Mouse (Mus musculus) olfactory bulb, adult 2 months (tissue): Measurements from ENCODE around the gene Rasl11b. TPM values are rescaled to one million over a fixed set of nuclear protein-coding genes. Genes with fewer than 3 reads are reported as not detected.

Experiments
- H3K27ac ChIP-seq: fragments of 200-500 bp; 2 replicates; pipeline ENCODE4 v1.5.1; 2012; ENCODE audit warnings: low read depth, low read length; ENCODE audit not compliant: insufficient read depth
- H3K4me1 ChIP-seq: fragments of 200-500 bp; 2 replicates; pipeline ENCODE4 v1.6.1; 2012; ENCODE audit warnings: low read length; ENCODE audit not compliant: control insufficient read depth, insufficient read depth
- H3K4me3 ChIP-seq: fragments of 200-500 bp; 2 replicates; pipeline ENCODE4 v1.5.1; 2012; ENCODE audit warnings: mild to moderate bottlenecking, low read depth, low read length, moderate library complexity; ENCODE audit not compliant: insufficient read depth
- CTCF ChIP-seq: fragments of 200-500 bp; IDR thresholded peaks from 2 replicates; pipeline ENCODE4 v1.5.1; 2012; ENCODE audit warnings: low read depth, mild to moderate bottlenecking, low read length, moderate library complexity; ENCODE audit not compliant: insufficient read depth
- POLR2A ChIP-seq: fragments of 200-500 bp; IDR thresholded peaks from 2 replicates; pipeline ENCODE4 v1.6.1; 2012; ENCODE audit warnings: mild to moderate bottlenecking, low read depth, low read length, moderate library complexity; ENCODE audit not compliant: insufficient read depth
- WGBS: fragments of 180-500 bp; shearing (Covaris S2); methylation state at CpG from one replicate; pipeline ENCODE4 v1.1.7; 2018; 5-methylcytosine and 5-hydroxymethylcytosine counted together
- polyA plus RNA-seq: library from polyadenylated mRNA; stranded (reverse); fragments of >200 nt; gene quantifications from 2 replicates; pipeline ENCODE4 v1.2.4, GENCODE M21; 2012; ENCODE audit warnings: low replicate concordance; ENCODE audit not compliant: missing spikeins, insufficient read depth, insufficient read length

Rasl11b gene
- polyA plus RNA-seq, 1 experiment: not detected

GRCm38 (mm10) chr5:74214501-74215110 is 19.5 kb downstream of the Rasl11b start:
- H3K27ac ChIP-seq: no peak overlapping the region
- no peak overlapping the region for H3K4me3 ChIP-seq
- WGBS: 33% methylated on average over 7 of the region's 7 CpGs
- 0 out of 2 replicates have a peak, but pooled peaks cover 5% of the 10 kb centered on the region for H3K4me1 ChIP-seq
- TF ChIP-seq POLR2A: no peak
- no peak for TF ChIP-seq CTCF

DNA sequence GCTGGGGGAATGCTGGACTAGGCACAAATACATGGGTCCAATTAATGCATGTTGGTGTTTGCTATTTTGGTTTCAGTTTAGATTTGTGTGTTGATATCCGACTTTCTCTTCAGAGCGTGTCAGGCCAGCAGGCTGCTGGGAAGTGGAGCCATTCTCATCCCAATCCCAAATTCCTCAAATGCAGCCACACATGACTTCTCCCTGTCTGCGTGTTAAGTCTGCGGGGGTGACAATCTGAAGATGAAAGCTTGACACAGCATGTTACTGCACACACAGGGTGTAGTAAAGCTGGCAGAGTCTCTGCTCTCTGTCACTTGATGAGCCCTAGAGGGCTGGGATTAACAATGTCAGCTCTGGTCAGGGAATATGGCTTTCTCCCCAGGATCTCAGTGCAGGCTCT is 20.0 kb downstream of the Rasl11b start:
- no peak for TF ChIP-seq POLR2A
- TF ChIP-seq CTCF: no peak
- 29% methylated on average over 4 of the region's 4 CpGs for WGBS
- Histone ChIP-seq H3K4me3 (no peak overlapping the region), H3K27ac (no peak overlapping the region), H3K4me1 (0 out of 2 replicates have a peak, but pooled peaks cover 5% of the 10 kb centered on the region)

DNA sequence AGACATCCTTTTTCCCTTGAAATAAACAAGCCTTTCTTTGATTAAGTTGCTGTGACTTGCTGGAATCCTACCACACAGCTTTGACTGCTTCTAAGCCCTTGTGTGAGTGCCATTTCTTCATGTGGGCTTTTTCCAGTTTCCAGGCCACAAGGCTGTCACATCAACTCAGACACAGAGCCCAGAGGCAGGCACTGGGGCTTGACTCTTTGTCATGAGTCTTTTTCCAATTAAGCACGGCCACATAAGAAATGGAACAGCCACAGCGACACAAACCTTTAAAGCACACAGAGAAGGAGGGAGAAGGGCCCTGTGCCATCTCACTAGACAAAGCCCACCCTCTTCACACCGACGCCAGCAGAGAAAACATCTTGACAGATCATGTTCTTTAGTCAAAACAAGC is 23.4 kb downstream of the Rasl11b start:
- H3K27ac ChIP-seq: no peak overlapping the region
- TF ChIP-seq CTCF (no peak), POLR2A (no peak)
- 0 out of 2 replicates have a peak, but pooled peaks cover 3% of the 10 kb centered on the region for H3K4me1 ChIP-seq
- H3K4me3 ChIP-seq: no peak overlapping the region
- 55% methylated on average over 4 of the region's 4 CpGs for WGBS

DNA sequence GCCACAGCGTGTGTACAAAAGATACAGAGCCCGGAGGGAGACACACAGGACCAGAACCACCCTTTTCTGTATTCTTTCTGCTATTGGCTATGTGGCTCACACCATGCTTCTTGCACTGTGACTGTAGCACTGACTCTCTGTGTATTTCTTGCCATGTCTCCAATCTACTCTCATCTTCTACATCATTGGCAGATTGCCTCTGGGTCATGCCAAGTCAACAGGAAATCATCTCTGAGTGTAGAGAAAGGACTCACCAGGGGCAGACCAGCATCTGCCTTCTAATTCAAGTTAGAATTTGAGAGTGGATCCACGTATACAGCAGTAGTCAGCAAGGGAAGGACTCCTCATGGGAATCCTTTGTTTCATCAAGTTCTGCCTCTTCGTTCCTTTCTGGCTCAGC is 27.5 kb downstream of the Rasl11b start:
- TF ChIP-seq CTCF: no peak
- no peak for TF ChIP-seq POLR2A
- no peak overlapping the region for H3K27ac ChIP-seq
- H3K4me3 ChIP-seq: no peak overlapping the region
- peaks cover 3% of the 10 kb centered on the region for H3K4me1 ChIP-seq
- 87% methylated on average over 4 of the region's 4 CpGs for WGBS

GRCm38 (mm10) chr5:74224480-74224879 is 29.4 kb downstream of the Rasl11b start:
- no peak overlapping the region for H3K4me3 ChIP-seq
- TF ChIP-seq POLR2A: no peak
- TF ChIP-seq CTCF: no peak
- peaks cover 5% of the 10 kb centered on the region for H3K4me1 ChIP-seq
- 85% methylated on average over 6 of the region's 6 CpGs for WGBS
- no peak overlapping the region for H3K27ac ChIP-seq

GRCm38 (mm10) chr5:74226183-74226582 is 31.1 kb downstream of the Rasl11b start:
- Histone ChIP-seq H3K4me3 (no peak overlapping the region), H3K4me1 (peaks cover 10% of the 10 kb centered on the region), H3K27ac (no peak overlapping the region)
- WGBS: 80% methylated on average over 5 of the region's 5 CpGs
- no peak for TF ChIP-seq POLR2A

GRCm38 (mm10) chr5:74227352-74227751 is 32.3 kb downstream of the Rasl11b start:
- no peak overlapping the region for H3K27ac ChIP-seq
- peaks cover 10% of the 10 kb centered on the region for H3K4me1 ChIP-seq
- no peak overlapping the region for H3K4me3 ChIP-seq
- WGBS: 92% methylated on average over 6 of the region's 6 CpGs
- TF ChIP-seq POLR2A (no peak), CTCF (no peak)

GRCm38 (mm10) chr5:74228938-74229337 is 33.9 kb downstream of the Rasl11b start:
- 15% methylated on average over 1 of the region's 1 CpGs for WGBS
- no peak overlapping the region for H3K4me3 ChIP-seq

DNA sequence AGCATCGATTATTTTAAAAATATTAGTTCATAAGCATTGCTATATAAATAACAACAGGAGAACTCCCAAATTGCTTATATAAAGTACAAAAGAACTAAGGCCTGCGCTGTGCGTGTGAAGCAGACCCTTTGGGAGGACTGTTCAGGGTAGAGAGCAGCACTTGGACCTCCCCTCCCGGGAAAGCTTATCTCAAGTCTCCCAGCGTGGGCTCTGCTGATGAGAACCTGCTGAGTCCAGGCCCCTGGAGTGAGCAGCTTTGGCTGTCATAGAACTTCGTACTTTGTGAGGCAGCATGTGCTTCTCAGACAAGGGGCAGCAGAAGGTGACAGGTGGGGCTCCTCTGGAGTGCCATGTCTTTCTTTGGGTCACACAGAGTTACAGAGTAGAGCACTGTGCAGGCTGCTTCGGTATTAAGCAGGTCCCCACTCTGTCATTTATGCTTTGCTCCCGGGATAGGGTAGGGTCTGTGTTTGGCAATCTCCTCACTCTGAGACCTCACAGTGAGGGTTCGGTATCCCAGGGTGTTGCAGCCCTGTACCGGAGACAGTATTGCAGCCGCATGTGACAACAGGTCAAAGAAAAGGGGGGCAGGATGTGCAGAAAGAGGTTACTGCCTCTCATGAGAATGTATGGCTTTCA is 34.8 kb downstream of the Rasl11b start:
- H3K4me3 ChIP-seq: no peak overlapping the region
- H3K27ac ChIP-seq: no peak overlapping the region
- H3K4me1 ChIP-seq: peaks cover 10% of the 10 kb centered on the region
- 79% methylated on average over 11 of the region's 11 CpGs for WGBS
- no peak for TF ChIP-seq POLR2A
- TF ChIP-seq CTCF: no peak

More at GRCm38 (mm10) chr5:74228938-74229337, 33.9 kb downstream of the Rasl11b start:
- no peak overlapping the region for H3K27ac ChIP-seq
- TF ChIP-seq CTCF (no peak), POLR2A (no peak)
- H3K4me1 ChIP-seq: peaks cover 10% of the 10 kb centered on the region

- H3K27ac ChIP-seq: no peak overlapping the region
- no peak overlapping the region for H3K4me3 ChIP-seq
- TF ChIP-seq POLR2A: no peak
- WGBS: 89% methylated on average over 2 of the region's 2 CpGs
- peaks cover 10% of the 10 kb centered on the region for H3K4me1 ChIP-seq
These were observed 35.4 kb downstream of the Rasl11b start for GRCm38 (mm10) chr5:74230525-74230924.
